ENCODE assay signal across 7 mouse cellular contexts in the genomic region with DNA sequence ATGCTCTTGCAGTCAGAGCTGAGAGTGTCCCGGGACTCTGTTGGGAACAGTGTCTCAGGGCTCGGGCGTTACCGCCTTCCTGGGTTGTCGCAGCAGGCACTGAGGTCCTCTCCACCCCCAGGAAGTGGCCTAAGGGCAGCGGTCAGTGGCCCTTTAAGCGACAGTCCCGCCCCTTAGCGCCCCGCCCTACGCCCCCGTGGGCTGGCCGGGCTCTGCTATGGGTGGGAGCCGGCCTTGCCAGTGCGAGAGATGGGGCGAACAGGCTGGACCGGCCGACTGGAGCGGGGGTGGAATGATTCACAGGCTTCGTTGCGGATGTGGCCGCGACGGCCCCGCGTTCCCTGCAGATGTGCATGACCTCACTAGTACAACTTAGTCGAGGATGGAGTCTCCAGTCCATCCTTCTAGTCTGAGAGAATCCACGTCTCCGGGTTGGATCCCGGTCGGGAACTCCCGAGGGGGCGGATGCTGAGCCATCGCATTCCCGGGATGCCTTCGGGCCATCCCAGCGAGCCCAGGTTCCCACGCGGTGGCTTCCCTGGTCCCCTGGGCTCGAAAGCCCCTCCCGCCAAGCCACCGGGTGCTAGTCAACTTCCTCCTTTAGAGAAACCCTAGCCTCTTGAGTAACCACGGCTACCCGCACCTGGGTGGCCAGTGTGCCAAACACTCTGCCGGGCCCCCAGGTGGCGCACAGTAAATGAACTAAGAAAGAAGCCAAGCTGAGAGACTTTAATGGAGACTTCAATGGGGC. TPM values are rescaled to one million over a fixed set of nuclear protein-coding genes. Genes with fewer than 3 reads are reported as not detected.
A peak's percentile ranks its signal among the peaks of the same experiment; 100 is the strongest.
DNase-seq lines count a peak whose midpoint lies in the region; ATAC-seq and TF ChIP-seq lines count a peak whose summit lies in the region.

Kctd11 (minus strand) TSS at position 554 of the 751 bp plus-strand sequence.

- WGBS in embryonic facial prominence, embryonic 11.5 days: 0% methylated on average over 44 of the region's 46 CpGs
- WGBS in intestine, embryonic 16.5 days: under 1% methylated on average over 46 of the region's 46 CpGs
- WGBS in limb, embryonic 12.5 days: under 1% methylated on average over 46 of the region's 46 CpGs
- under 1% methylated on average over 46 of the region's 46 CpGs for WGBS in midbrain, embryonic 13.5 days
- WGBS in small intestine, adult 2 months: under 1% methylated on average over 46 of the region's 46 CpGs

- peak within 1 kb of the TSS; percentile 64 for H3K9ac ChIP-seq in embryonic facial prominence, embryonic 11.5 days (replicated peaks; ENCODE audit: low read length)
- H3K9ac ChIP-seq in intestine, embryonic 16.5 days (ENCODE audit: low read depth, low read length): peak within 1 kb of the TSS; percentile 71
- H3K9ac ChIP-seq in limb, embryonic 12.5 days (replicated peaks): peak within 1 kb of the TSS; percentile 67
- H3K9ac ChIP-seq in midbrain, embryonic 13.5 days (replicated peaks): peak within 1 kb of the TSS; percentile 61

- no peaks in the 10 kb centered on the region for H3K9me3 ChIP-seq in embryonic facial prominence, embryonic 11.5 days (replicated peaks; ENCODE audit: control insufficient read depth, low read length)
- H3K9me3 ChIP-seq in intestine, embryonic 16.5 days (ENCODE audit: control insufficient read depth, low read length): no peaks in the 10 kb centered on the region
- no peaks in the 10 kb centered on the region for H3K9me3 ChIP-seq in limb, embryonic 12.5 days
- no peaks in the 10 kb centered on the region for H3K9me3 ChIP-seq in midbrain, embryonic 13.5 days

- H3K36me3 ChIP-seq in embryonic facial prominence, embryonic 11.5 days (replicated peaks; ENCODE audit: control insufficient read depth, insufficient read depth, low read depth, low read length): no peaks in the 10 kb centered on the region
- no peaks in the 10 kb centered on the region for H3K36me3 ChIP-seq in intestine, embryonic 16.5 days (ENCODE audit: control insufficient read depth, insufficient read depth, low read length)
- H3K36me3 ChIP-seq in limb, embryonic 12.5 days: no peaks in the 10 kb centered on the region
- H3K36me3 ChIP-seq in midbrain, embryonic 13.5 days: no peaks in the 10 kb centered on the region
- no peaks in the 10 kb centered on the region for H3K36me3 ChIP-seq in small intestine, adult 2 months (ENCODE audit: control insufficient read depth, insufficient read depth, low read length)

- TF ChIP-seq CTCF in small intestine, adult 2 months (IDR thresholded peaks at IDR 0.05; ENCODE audit: extremely low read depth, insufficient read length, insufficient replicate concordance, low read depth, low read length): peak; percentile 30; the same call in 1 of the 2 replicates

- peak; percentile 93 for DNase-seq in adrenal gland, postnatal 14 days
- DNase-seq in embryonic facial prominence, embryonic 11.5 days (ENCODE audit: low spot score): peak; percentile 79
- peak; percentile 56 for DNase-seq in gonadal fat pad, adult 2 months (ENCODE audit: low read depth)

- no peaks in the 10 kb centered on the region for H3K27me3 ChIP-seq in embryonic facial prominence, embryonic 11.5 days (ENCODE audit: control insufficient read depth, insufficient read depth, low read length)
- H3K27me3 ChIP-seq in intestine, embryonic 16.5 days (replicated peaks; ENCODE audit: control insufficient read depth, insufficient read depth, low read length): no peaks in the 10 kb centered on the region
- no peaks in the 10 kb centered on the region for H3K27me3 ChIP-seq in limb, embryonic 12.5 days
- H3K27me3 ChIP-seq in midbrain, embryonic 13.5 days: peaks cover 25% of the 10 kb centered on the region
- H3K27me3 ChIP-seq in small intestine, adult 2 months (ENCODE audit: control insufficient read depth, insufficient read depth, low read length): no peaks in the 10 kb centered on the region

- H3K4me3 ChIP-seq in embryonic facial prominence, embryonic 11.5 days (ENCODE audit: low read depth, low read length): peak within 1 kb of the TSS; percentile 45
- peak within 1 kb of the TSS; percentile 50 for H3K4me3 ChIP-seq in intestine, embryonic 16.5 days (ENCODE audit: low read length)
- peak within 1 kb of the TSS; percentile 55 for H3K4me3 ChIP-seq in limb, embryonic 12.5 days (replicated peaks)
- peak within 1 kb of the TSS; percentile 44 for H3K4me3 ChIP-seq in midbrain, embryonic 13.5 days (replicated peaks)
- peak within 1 kb of the TSS; percentile 68 for H3K4me3 ChIP-seq in small intestine, adult 2 months (ENCODE audit: low read depth, low read length)

- peak; percentile 73; the same call in 1 of the 2 replicates for TF ChIP-seq POLR2A in small intestine, adult 2 months (IDR thresholded peaks at IDR 0.05; ENCODE audit: low read depth, low read length)

- peak within 1 kb of the TSS; percentile 69 for H3K4me2 ChIP-seq in embryonic facial prominence, embryonic 11.5 days (ENCODE audit: low read depth, low read length)
- peak within 1 kb of the TSS; percentile 84 for H3K4me2 ChIP-seq in intestine, embryonic 16.5 days (ENCODE audit: low read depth, low read length)
- peak within 1 kb of the TSS; percentile 82 for H3K4me2 ChIP-seq in limb, embryonic 12.5 days
- peak within 1 kb of the TSS; percentile 65 for H3K4me2 ChIP-seq in midbrain, embryonic 13.5 days (replicated peaks)

- peaks cover 5% of the 10 kb centered on the region; the same call in 1 of the 2 replicates for H3K4me1 ChIP-seq in embryonic facial prominence, embryonic 11.5 days (ENCODE audit: control insufficient read depth, insufficient read depth, low read length)
- peaks cover 36% of the 10 kb centered on the region for H3K4me1 ChIP-seq in intestine, embryonic 16.5 days (ENCODE audit: control insufficient read depth, insufficient read depth, low read length)
- peaks cover 38% of the 10 kb centered on the region for H3K4me1 ChIP-seq in limb, embryonic 12.5 days (replicated peaks)
- peaks cover 34% of the 10 kb centered on the region for H3K4me1 ChIP-seq in midbrain, embryonic 13.5 days (replicated peaks)
- peaks cover 11% of the 10 kb centered on the region for H3K4me1 ChIP-seq in small intestine, adult 2 months (ENCODE audit: control insufficient read depth, insufficient read depth, insufficient read length, low read length)

- peak within 1 kb of the TSS; percentile 69 for H3K27ac ChIP-seq in embryonic facial prominence, embryonic 11.5 days (replicated peaks; ENCODE audit: low read depth, low read length)
- peak within 1 kb of the TSS; percentile 88 for H3K27ac ChIP-seq in intestine, embryonic 16.5 days (ENCODE audit: low read length)
- H3K27ac ChIP-seq in limb, embryonic 12.5 days: peak within 1 kb of the TSS; percentile 90
- no peak within 1 kb of the TSS for H3K27ac ChIP-seq in midbrain, embryonic 13.5 days
- H3K27ac ChIP-seq in small intestine, adult 2 months (ENCODE audit: insufficient read depth, low read depth, low read length): peak within 1 kb of the TSS; percentile 75

- ATAC-seq in embryonic facial prominence, embryonic 11.5 days (replicated peaks; ENCODE audit: insufficient number of reproducible peaks, low FRiP score, low TSS enrichment, low read depth): peak; percentile 64
- peak; percentile 91 for ATAC-seq in intestine, embryonic 16.5 days
- ATAC-seq in limb, embryonic 12.5 days (ENCODE audit: insufficient number of reproducible peaks, insufficient read depth, low FRiP score, low TSS enrichment, low read depth): peak; percentile 73
- peak; percentile 80 for ATAC-seq in midbrain, embryonic 13.5 days

RNA-seq across cellular contexts. Expression of gene Kctd11, which starts in this region (rescaled TPM):
- 4.1 and 4.4 TPM in 2 replicates for total RNA-seq in adrenal gland, postnatal 14 days (2021)
- 3.2 and 3.5 TPM in 2 replicates for polyA plus RNA-seq in embryonic facial prominence, embryonic 11.5 days (2014; fragmentation: Nextera tagmentation; extraction: Ambion mirVana)
- polyA plus RNA-seq in gonadal fat pad, adult 2 months (2012; rRNA removed): 9.0 and 10.0 TPM in 2 replicates
- 5.5 and 6.2 TPM in 2 replicates for polyA plus RNA-seq in intestine, embryonic 16.5 days (2015; fragmentation: Nextera tagmentation; extraction: Ambion mirVana)
- polyA plus RNA-seq in limb, embryonic 12.5 days (2016; fragmentation: Nextera tagmentation; extraction: Ambion mirVana): 3.7 and 4.4 TPM in 2 replicates
- 1.3 and 1.7 TPM in 2 replicates for polyA plus RNA-seq in midbrain, embryonic 13.5 days (2015; fragmentation: Nextera tagmentation; extraction: Ambion mirVana)
- 1.6 and 2.8 TPM in 2 replicates for polyA plus RNA-seq in small intestine, adult 2 months (2012; rRNA removed)
